Mouse (Mus musculus) granulocyte monocyte progenitor cell, adult 5-6 weeks (primary cell): ENCODE results near the gene Rsl1d1. TPM values are rescaled to one million over a fixed set of nuclear protein-coding genes. Genes with fewer than 3 reads are reported as not detected.

Experiments used
- ATAC-seq: replicated peaks from 2 replicates; pipeline ENCODE4 v1.8.0; 2016; ENCODE audit warnings: mild to moderate bottlenecking, moderate TSS enrichment, inconsistent platforms; ENCODE audit not compliant: poor library complexity, severe bottlenecking
- total RNA-seq, 2 experiments: library from RNA; stranded (forward) in 1 of 2; stranded (reverse) in 1 of 2; fragments of 200-712, 200-1000 nt in 1 of 2; fragments of >200 nt in 1 of 2; fragmentation: Nextera tagmentation in 1 of 2; gene quantifications; 2 replicates each; pipeline ENCODE4 v1.2.3; 2014 to 2017

Rsl1d1 gene
- total RNA-seq (2014; fragmentation: Nextera tagmentation) (162 and 210 TPM in 2 replicates), total RNA-seq (2017) (280 and 324 TPM in 2 replicates)

DNA sequence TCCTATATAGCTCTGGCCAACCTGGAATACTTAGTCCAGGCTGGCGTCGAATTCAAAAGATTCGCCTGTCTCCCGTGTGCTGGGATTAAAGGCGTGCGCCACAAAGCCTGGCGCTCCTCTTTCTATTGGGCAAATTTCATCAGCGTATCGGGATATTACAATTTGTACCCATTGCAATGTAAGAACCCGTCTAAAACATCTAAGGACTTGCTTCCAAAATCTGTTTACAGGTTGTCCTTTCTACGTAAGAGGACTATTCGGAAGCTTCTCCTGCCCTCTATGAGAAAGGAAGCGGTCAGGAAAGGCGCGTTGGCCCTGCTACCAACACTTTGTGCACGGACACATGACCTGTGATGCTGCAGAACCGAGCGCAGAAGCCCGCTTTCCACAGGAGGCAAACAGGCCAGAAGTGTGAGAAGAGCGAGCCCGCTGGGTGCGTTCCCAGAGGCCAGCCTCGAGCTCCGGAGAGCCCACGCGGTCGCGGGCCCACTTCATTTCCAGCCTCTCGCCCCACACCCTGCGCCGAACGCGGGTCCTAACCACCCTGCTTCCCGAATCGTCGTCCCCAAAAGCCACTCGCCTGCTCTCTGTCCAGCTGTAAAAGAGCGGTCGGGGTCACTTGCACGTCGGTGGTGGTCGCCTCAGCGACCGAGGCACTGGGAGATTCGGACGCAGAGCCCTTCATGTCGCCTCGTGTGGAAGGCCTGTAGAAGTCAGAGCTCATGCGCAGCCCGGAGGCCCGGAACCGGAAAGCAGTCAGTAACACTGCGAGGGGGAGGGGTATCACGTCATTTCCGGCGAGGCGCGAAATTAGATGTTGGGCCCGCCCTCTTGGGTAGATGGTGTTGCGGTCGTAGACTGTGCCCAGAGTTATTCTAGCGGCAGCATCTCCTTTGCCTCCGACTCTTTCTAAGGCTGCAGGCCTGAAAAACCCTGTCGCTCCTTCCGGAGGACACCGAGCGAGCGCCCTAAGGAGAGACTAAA is at the start of gene Rsl1d1:
Gene Rsl1d1, minus strand, starts transcription at position 761 of the 984 bp plus-strand sequence.
- peak; percentile 91 for ATAC-seq

DNA sequence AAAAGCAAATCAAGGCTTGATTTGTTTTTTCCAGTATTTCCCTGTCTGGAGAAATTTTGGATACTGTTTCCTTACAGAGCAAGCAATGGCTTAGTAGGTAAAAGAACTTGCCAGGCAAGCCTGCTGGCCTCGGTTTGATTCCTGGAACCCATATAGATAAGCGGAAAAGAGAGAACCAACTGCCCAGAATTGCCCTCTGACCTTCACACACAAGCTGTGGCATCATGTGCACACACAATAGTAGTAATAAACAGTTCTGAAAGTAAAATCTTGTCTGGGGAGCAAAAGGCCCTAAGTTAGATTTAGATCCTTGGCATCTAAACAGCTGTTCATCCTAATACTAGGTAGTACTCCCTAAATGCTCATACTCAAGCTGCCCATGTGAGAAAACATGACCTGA is 44.7 kb upstream of the Rsl1d1 start:
- no peak for ATAC-seq

- ATAC-seq, result no peak
Measured at GRCm38 (mm10) chr16:11245767-11246166, 42.6 kb upstream of the Rsl1d1 start.

DNA sequence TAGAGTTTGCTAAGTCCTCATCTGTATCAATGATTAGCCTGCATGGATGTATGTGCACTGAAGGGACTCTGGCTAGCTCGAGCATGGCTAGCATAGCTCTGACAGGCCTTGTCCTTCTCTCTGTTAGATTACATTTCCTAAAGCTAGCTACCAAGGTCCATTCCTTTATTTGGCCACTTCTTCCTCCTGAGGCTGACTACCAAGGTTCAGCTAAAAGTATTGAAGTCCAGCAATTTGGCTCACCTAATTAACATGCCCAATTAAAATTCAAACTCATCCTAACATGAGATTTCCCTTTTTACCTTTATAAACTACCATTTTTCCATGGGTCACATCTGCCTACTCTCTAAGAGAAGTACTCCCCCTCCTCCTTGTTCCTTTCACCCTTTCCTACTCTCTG is 39.3 kb upstream of the Rsl1d1 start:
- ATAC-seq, result no peak

DNA sequence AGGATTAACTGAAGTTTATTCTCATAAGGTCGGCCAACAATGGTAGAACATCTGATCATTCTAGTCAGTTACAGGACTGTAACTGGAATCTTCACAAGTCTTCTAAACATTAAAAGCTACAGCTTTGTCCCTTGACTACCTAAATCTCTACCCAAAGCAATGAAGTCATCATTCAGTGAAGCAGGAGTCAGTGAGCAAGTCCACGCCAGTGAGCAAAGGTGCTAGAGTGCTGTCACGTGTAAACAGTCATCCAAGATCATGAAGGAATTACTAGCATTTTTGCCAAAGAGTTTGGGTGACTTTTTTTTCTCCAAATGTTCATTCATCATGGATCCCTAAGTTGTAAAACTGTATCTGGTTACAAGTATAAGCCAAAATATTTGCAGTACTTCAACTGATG is 14.7 kb upstream of the Rsl1d1 start:
- no peak for ATAC-seq

DNA sequence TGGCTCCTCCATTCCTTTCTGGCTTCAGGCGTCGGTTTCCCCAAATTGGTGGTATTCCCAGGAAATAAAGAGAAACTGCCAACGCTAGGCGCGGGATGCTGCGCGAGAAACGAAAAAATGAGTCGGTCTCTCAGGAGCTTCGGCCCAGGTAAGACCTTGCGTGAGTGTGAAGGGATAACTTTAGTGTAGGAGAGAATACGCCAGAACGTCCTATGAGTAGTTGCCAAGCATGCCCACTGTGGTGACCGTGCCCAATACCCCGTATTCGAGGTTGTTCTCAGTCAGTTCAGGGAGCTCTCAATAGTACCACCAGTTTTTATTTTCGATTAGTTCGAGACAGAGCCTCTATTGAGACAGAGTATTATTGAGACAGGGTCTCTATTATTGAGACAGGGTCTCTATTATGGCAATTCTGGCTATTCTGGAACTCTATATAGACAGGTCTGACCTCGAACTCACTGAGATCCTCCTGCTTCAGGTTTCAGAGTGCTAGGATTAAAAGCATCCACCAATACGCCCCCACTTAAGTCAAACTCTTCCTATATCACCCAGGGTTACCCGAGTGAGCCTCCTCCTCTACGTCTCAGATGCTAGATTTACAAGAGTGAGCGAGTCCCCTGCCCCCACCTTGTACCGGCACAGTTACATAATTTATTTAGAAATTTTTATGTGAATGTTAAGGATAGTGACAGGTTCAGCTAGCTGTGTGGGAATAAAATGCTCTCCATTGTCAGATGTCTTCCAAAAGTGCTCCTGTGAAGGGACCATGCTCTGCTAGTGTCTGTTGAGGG is 664 bp upstream of the Rsl1d1 start:
- ATAC-seq, result peak; percentile 23

GRCm38 (mm10) chr16:11201740-11202394 is 1.3 kb downstream of the Rsl1d1 start:
- no peak for ATAC-seq

DNA sequence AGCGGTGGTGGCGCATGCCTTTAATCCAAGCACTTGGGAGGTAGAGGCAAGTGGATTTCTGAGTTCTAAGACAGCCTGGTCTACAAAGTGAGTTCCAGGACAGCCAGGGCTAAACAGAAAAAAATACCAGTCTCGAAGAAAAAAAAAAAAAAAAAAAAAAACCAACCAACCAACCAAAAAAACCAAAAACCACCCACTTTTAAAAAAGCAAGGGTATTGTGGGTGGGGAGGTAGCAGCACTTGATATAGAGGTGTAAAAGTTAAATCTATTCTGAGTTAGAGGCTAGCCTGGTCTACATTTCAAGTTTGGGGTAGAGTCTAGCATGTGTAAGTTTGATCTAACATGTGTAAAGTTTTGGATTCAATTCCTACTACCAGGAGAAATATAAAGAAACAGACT is 2.9 kb downstream of the Rsl1d1 start:
- no peak for ATAC-seq

DNA sequence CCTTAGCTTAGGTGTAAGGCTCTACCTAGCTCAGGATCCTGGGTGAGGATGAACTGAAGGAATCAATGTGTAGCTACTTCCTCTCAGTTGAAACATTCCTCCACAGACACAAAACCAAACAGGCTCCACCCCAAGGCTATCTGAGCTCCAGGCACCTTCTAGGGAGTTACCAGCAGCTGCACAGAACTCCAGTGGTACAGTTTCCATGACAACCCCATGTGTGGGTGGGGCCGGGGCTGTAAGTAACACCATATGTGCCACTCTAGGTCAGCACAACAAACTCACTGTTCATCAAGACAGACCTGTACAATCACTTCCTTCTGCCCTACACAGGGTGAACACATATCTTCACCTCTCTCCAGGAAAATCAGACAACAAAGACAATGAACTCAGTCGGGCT is 4.7 kb downstream of the Rsl1d1 start:
- no peak for ATAC-seq

DNA sequence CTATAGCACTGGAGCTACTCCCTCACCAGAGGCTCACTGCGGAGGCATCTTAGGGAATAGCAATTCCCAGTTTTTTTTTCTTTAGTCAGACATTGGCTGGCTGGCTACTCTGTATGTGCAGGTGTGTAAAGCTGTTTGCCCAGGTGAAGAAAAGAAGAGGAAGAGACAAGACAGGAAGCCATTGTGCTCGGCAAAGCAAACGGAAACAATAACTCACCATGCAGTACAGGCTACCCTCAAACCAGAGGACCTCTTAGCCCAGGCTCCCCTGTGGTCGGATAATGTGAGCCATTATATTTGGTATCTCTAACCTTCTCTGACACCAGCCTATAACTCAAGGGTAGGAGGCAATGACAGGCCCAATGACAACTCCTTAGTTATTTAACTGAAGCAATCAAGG is 6.1 kb downstream of the Rsl1d1 start:
- ATAC-seq, result no peak

DNA sequence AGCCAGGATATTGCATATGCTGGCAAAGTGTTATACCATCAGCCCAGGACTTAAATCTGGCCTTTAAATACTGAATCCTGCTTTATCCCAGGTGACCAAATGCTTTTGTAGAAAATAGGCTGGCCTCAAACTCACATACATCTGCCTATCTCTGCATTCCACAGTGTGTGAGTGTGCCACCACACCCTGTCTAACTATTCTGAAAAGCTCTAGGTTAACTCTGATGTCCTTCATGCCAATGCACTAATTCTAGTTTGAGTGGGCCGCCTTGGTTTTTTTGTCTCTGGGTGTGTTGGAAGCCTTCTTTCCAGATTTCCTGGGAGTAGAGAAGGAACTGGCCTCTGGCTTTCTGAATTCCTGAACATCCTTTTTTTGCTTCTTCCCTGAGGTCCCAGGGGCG is 9.9 kb downstream of the Rsl1d1 start:
- no peak for ATAC-seq

DNA sequence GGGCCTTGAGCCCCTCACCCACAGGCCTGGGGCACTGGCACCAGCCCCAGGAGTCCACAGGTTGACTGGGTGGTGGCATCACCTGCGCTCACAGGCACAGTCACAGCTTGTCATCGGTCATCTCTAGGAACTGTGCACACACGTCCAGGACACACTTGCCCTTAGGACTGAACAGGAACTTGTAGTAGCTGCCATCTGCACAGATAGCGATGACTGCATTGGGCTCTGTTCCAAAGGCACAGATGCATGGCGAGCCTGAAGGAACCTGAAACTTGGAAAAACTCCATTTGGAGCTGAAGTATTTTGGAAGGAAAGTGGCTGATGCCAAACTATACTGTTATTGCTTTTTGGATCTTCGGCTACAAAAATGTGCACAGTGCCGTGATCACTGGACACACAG is 13.0 kb downstream of the Rsl1d1 start:
- ATAC-seq, result no peak

- no peak for ATAC-seq
Measured at GRCm38 (mm10) chr16:11177404-11177803, 25.7 kb downstream of the Rsl1d1 start.

- no peak for ATAC-seq
Measured at GRCm38 (mm10) chr16:11176884-11177244, 26.3 kb downstream of the Rsl1d1 start.

GRCm38 (mm10) chr16:11176208-11176883 is 26.8 kb downstream of the Rsl1d1 start, which contains the start of gene Zc3h7a:
Gene Zc3h7a (minus strand): TSS chr16:11176393.
- ATAC-seq, result peak; percentile 80

DNA sequence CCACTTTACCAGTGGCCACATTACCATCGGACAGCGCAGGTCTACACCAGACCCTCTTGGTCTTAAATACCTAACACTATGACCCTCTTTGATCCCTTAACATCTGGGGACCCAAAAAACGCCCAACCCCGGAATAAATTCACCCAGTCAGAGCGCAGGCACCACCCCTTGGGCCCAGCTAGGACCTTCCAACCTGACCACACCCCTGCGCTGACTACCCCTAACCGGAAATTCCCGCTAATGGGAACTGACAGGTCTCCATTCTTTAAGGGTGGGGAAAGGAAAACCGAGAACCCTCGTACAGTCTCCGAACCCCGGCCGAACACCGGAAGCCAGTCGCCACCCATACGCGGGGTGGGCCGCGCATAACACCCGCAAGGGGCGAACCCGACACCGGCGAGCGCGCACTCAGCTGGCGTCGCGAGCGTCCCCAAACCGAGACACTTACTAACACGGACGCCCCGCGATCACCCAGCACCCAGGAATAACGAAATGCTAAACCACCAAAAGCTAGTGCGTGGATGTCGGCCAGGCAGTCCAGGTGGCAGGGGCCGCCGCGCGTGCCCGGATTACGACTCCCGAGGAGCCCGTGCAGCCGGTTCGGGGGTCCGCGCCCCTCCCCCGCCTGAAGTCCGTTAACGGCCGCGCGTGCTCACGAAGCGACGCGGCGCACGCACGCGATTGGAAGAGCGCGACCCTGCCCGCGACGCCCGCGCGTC is 27.5 kb downstream of the Rsl1d1 start:
- peak; percentile 52 for ATAC-seq

- ATAC-seq, result no peak
Measured at GRCm38 (mm10) chr16:11175100-11175488, 28.0 kb downstream of the Rsl1d1 start.

DNA sequence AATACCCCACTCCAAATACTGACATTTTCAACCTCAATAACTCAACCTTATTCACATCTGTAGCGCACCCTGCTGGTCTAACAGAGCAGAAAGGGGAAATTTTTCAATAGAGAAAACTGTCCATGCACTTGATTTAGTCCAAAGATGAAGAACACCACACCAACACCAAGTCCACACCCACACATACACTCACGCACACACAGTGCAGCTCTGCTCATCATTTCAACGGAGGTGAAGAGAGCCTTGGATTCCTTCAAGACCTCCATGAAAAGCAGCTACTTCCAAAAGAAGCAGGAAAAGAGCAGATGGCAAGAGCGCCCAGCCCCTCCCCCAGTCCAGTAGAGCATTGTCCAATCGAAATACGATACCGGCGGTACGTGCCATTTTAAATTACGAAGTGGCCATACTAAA is 28.5 kb downstream of the Rsl1d1 start:
- peak; percentile 17; the same call in 1 of the 2 replicates for ATAC-seq

DNA sequence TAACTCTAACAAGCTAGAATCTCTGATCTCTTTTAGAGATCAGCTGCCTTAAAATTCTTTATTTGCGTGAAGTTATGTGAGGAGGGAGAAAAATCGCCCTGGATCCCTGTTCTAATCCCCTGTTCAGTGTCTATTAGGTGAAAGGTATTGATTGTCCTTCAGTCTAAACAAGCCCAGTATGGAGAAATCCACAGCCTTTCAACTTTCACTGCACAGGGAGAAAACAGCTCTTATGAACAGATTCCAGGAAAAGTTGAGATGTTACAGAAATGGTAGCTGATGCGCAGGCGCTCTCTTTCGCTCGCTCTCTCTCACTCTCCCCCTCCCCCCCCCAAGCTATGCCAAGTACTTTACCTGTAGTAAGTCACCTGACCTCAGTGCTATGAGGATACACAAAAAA is 31.5 kb downstream of the Rsl1d1 start:
- ATAC-seq, result no peak
